Mouse (Mus musculus) liver (tissue): Measurements from ENCODE around the gene Lama2.

Source experiments
- DNase-seq: peaks from one replicate; pipeline ENCODE4 v3.0.0-alpha.2; 2020; ENCODE audit warnings: mixed read lengths

The Lama2 gene

GRCm38 (mm10) chr10:27382887-27383609 is 236.5 kb downstream of the Lama2 start:
- no peak for DNase-seq

DNA sequence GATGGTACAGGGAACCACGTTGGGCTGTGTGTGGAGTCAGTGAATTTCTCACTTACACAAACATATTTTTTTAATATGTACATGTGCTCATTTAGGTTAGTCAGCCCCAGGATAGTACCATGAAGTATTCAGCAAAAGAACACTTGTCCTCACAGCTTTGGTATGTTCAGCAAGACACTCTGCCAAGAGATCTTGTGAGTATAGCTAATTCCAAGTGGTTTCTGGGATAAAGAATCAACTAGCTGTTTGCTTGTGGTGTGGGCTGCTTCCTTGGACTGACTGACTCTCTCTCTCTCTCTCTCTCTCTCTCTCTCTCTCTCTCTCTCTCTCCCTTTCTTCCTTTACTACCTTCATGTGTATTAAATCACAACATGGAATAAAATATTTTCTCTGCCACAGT is 241.3 kb downstream of the Lama2 start:
- no peak for DNase-seq

DNA sequence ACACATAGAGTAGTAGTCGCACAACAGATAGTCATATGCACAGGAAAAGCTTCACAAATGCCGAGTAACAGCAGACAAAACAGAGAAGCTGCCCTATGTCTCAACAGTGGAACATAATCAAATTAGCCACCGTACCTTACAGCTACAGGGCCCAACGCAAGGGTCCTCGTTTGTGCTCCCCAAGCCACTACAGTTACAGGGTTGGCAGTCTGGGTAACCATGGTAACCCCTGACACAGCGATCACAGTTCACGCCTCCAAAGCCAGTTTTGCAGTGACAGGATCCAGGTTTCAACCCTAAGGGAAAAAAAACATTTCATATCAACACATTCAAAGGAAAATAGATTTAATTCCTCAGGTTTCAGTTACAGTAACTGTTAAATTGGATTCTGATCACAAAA is 275.3 kb downstream of the Lama2 start:
- no peak for DNase-seq

GRCm38 (mm10) chr10:27322410-27322990 is 297.1 kb downstream of the Lama2 start:
- DNase-seq, result no peak

DNA sequence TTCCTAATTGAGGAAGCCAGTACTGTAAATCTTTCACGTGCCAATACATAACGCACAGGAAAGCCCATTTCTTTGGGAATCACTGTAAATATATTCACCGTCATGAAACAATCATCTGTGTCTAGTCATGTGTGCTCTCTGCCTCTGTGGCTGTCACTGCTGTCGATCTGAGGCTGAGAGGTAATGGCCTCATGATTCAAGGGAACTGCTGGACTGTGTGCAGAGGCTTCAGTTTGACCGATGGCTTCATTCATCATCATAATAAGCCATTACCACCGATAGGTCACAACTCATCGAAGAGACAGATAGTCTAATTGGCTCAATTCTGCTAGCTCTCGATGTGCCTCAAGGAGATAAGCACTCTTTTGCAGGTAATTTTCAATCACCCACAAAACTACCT is 312.1 kb downstream of the Lama2 start:
- no peak for DNase-seq

DNA sequence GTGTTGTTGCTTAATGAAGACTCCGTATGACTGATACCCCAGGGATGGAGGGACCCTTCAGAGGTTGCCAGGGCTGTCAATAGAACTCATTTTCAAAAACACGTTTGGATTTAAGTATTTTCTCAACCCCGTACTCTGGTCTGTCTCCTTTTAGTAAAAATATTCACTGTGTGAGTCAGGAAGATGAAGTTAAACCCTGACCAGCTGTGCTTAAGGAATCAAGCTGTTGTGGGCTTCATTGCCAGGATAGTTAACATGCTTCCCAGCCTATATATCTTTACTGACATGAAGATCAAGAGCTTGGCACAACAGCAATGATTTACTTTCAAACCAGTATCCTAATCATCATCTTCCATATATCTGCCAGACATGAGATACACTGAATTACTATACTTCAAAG is 314.3 kb downstream of the Lama2 start:
- DNase-seq, result no peak

DNA sequence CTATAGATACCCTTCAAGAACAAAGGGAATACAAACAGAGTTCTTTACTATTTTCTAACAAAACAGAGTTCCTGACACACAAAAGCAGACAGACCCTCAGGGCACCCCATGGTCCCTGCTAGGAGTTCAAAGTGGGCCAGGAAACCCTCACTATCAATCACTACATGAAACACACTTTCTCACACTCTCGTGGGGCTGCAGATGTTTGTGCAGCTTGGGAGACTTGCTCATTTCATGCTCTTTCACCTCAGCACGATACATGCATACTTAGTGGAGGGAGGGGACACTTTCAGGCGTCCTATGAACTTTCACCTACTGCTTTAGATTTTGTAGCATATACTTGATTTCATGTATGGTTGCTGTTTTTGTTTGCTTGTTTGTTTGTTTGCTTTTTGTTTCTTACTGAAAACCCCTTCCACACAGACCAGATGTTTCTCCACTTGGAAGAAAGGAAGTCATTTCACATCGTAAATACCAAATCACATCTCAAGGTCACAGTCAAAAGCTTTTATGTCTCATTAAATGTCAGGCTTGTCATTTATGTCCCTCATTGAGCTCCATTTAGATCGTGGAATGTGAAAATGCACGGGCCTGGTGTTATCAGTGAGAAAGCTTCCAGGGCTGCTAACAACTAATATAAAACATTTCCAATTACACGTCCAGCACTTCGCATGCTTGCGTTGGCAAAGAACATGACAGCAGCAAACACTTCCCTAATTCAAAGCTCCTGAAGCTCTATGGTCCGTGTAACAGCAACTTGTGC is 334.3 kb downstream of the Lama2 start:
- DNase-seq, result no peak

DNA sequence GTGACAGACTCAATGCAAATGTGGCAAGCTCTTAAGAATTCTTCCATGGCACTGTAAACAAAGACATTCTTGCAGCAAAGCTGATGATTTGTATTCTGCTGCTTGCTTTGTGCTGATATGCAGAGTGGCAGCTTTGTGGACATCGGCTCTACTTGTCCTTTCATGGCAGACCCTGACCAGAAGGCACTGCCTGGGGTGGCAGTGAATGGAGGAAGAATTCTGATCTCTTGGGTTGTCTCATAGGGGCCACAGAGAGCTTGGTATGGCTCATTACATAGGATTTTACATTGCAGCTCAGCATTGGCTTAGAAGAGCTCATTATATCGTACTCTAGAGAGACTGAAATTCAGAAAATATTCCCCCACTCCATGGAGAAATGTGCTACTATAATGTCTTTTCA is 352.1 kb downstream of the Lama2 start:
- DNase-seq, result no peak

DNA sequence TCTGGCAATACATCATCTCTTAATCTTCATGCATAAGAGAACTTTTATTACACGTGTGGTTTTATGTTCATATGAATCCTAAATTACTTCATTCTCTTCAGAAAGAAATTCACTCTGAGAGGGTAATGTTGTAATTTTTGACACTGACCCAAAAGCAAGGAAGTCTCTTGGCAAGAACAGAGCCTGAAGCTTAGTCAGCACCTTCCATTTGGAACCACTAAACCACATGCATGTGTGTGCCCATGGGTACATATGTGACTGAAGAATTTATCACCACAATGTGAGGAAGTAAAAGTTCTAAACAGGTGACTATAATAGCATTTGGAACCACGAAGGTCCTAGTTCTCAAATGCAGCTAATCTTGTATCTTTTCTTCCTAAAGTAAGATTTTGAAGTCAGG is 353.7 kb downstream of the Lama2 start:
- DNase-seq, result no peak

GRCm38 (mm10) chr10:27264713-27265112 is 354.8 kb downstream of the Lama2 start:
- DNase-seq, result no peak

GRCm38 (mm10) chr10:27249741-27250140 is 369.8 kb downstream of the Lama2 start:
- no peak for DNase-seq

DNA sequence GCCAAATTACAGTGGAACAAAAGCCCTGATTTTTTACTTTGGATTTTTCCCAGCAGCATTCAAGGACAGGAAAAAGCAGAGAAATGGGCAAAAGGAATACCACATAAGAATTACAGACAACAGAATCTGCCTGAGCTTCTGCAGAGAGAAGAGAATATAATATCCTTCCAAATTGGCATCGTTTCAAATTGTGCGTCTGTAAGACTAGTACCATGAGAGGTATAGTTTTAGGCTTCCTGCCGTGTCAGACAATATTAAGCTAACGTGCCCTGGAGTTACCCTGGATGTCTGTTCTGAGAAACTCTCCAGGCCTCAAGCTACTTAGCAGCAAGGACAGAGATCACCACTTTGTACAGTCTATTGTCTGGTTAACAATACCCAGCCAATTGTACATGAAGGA is 384.8 kb downstream of the Lama2 start:
- no peak for DNase-seq

GRCm38 (mm10) chr10:27233577-27233976 is 386.0 kb downstream of the Lama2 start:
- no peak for DNase-seq

DNA sequence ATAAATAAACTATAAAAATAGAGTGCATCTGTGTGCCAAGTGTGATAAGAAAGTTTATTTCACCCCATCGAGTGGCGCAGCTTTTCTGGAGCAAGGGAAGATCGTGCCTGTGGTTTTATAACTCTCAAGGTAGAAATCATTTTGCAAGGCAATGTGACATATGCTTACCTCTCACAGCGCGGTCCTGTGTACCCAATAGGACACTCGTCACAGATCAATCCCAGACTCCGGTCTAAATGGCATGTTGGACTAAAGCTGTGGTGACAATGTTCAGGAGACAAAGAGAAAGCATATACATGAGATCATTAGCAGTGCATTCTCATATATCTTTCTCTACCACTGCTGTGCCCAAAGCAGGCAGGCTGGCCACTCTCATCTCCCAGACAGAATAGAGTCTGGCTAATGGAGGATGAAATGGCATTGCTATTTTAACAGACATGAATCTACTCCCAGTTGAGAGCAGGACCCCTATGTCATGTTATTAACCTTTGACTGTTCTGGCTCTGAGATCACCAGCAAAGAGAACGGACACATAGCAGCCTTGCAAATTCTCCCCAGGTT is 395.7 kb downstream of the Lama2 start:
- DNase-seq, result no peak

- no peak for DNase-seq
These were observed 396.8 kb downstream of the Lama2 start for GRCm38 (mm10) chr10:27222639-27223315.

- no peak for DNase-seq
These were observed 399.9 kb downstream of the Lama2 start for GRCm38 (mm10) chr10:27219698-27220097.

DNA sequence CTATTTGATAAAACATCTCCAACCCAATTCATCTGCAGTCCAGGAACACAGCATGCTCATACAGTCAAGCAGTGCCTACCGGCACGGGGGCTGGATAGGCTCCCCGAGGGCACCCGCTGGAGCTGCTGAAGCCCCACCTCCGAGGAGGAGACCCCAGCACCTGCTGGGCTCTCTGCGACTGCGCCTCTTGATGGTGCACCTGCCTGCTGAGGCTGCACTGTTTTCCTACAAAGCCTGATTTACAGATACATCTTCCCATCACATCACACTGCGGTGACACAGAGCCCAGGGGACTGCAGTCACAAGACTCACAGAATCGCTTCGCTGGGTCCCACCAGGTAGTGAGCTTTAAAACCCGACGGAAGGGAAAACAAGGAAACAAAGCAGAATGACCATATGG is 412.2 kb downstream of the Lama2 start:
- DNase-seq, result no peak

DNA sequence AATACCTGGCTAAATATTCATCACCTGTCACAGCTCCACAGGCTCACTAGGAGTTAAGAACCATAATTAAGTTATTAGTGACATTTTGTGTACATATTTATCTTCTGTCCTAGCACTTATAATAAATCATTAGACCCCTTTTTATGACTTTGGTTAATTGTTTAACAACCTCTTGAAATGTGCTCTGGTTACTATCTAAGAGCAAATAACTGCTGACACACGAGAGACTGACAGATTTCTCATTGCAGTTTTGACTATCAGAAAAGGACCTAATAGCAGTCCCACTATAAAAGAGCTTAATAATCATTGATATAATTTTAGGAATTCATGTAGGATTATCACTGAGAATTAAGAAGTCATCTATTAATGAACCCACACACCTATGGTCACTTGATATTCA is 421.1 kb downstream of the Lama2 start:
- no peak for DNase-seq

DNA sequence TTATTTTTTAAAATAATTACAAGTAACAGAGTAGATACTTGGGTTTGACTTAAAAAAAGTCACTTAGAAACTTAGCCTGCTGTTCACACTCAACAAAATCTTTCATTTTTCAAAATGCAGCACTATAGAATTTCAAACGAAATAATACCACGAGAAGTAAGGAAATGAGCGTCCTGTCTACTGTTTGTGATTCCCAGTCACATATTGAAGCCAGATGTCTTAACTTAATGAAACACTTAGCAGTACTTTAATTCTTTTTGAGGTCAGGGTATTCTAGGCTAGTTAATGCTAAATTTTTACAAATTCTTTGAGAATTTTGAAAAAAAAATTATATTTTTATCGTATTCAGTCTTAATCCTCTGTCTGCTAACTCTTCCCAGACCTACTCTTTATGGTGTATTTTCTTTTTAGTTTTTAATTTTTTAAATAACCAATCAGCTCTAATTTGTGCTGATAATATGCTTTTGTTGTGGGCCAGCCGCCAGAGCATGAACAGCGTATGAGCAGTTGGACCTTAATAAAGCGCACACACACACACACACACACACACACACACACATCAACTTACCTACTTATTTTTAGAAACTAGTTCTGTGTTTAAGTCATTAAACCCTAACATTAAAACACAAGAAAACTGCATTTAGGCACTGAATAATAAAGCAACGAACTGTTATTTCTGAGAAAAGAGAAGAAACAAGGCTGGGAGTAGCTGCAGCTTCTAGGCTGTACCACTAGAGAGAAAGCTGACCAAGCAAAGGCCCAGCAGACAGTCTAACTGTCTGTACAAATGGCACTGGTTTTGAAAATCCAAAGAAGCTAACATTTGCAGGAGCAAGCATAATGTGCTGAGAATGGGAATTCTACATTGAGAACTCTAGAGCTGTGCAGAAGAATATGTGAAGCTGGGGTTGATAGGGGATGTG is 425.3 kb downstream of the Lama2 start:
- no peak for DNase-seq

DNA sequence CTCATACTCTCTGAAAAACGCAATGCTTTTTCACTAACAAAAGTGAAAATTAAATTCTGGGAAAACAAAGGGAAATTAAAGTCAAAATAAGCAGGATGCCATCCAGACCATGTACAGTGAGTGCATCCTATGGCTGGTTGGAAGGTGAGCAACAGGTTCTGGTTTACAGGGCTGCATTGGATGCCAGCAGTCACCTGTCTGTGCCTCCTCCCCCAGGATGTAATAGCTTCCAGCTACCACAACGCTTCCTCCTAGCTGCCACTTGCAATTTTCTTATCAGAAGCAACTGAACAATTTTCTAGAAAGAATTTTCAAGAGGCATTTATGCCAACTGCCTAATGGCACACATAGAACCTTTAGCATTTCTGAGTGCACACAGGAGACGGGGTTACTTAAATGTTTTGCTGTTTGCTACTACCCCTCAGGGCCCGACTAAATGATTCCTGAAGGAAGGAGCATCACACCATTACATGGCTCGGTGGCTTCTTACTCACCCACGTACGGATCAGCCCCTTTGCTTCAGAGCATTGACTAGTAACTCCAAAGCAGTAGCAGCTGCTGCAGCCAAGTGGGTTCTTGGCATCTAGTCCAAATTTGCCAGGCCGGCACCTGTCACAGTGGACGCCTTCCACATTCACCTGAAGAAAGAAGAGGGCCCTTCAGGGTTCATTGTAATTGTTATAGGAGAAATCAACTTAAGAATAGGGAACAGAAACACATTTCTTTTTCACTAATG is 430.8 kb downstream of the Lama2 start:
- no peak for DNase-seq

- no peak for DNase-seq
These were observed 435.4 kb downstream of the Lama2 start for GRCm38 (mm10) chr10:27184185-27184584.
